Mouse (Mus musculus) macrophage (primary cell): ENCODE data around the gene Kif1b. TPM values are rescaled to one million over a fixed set of nuclear protein-coding genes. Genes with fewer than 3 reads are reported as not detected.

Experiments
- H3K27ac ChIP-seq: fragments of 350-480 bp; formaldehyde crosslinking; 2 replicates; pipeline ENCODE4 v1.9.0; 2021
- H3K36me3 ChIP-seq: fragments of 350-480 bp; formaldehyde crosslinking; 2 replicates; pipeline ENCODE4 v1.9.0; 2021; ENCODE audit errors: inconsistent target
- H3K4me3 ChIP-seq: fragments of 350-480 bp; formaldehyde crosslinking; 2 replicates; pipeline ENCODE4 v1.9.0; 2021; ENCODE audit errors: inconsistent target
- H3K79me2 ChIP-seq: fragments of 350-480 bp; formaldehyde crosslinking; 2 replicates; pipeline ENCODE4 v1.9.0; 2021; ENCODE audit errors: inconsistent target
- WGBS: methylation state at CpG from one replicate; pipeline ENCODE4 v1.1.7; 2026; ENCODE audit warnings: inconsistent platforms; ENCODE audit not compliant: missing documents; 5-methylcytosine and 5-hydroxymethylcytosine counted together
- polyA plus RNA-seq: library from polyadenylated mRNA; stranded (reverse); fragments of 250-400 nt; gene quantifications from 3 replicates; pipeline ENCODE4 v1.2.4, GENCODE M21; 2018; ENCODE audit warnings: inconsistent platforms

Kif1b gene
- polyA plus RNA-seq, 1 experiment from 2014 or later = 26.9 TPM

GRCm38 (mm10) chr4:149202467-149202866 lies 105.0 kb downstream of the Kif1b start:
- no peak overlapping the region for H3K4me3 ChIP-seq
- H3K36me3 ChIP-seq = peaks cover 47% of the 10 kb centered on the region
- no peaks in the 10 kb centered on the region for H3K79me2 ChIP-seq
- no peak overlapping the region for H3K27ac ChIP-seq
- WGBS = 92% methylated on average over 3 of the region's 3 CpGs

- H3K4me3 ChIP-seq = no peak overlapping the region
These were observed 106.4 kb downstream of the Kif1b start for GRCm38 (mm10) chr4:149201110-149201509.

GRCm38 (mm10) chr4:149197180-149197579 lies 110.3 kb downstream of the Kif1b start:
- 80% methylated on average over 1 of the region's 1 CpGs for WGBS
- H3K79me2 ChIP-seq = no peaks in the 10 kb centered on the region
- peaks cover 20% of the 10 kb centered on the region; the same call in 1 of the 2 replicates for H3K36me3 ChIP-seq
- H3K4me3 ChIP-seq = no peak overlapping the region
- no peak overlapping the region for H3K27ac ChIP-seq

More at GRCm38 (mm10) chr4:149201110-149201509, 106.4 kb downstream of the Kif1b start:
- Histone ChIP-seq H3K36me3 (peaks cover 44% of the 10 kb centered on the region), H3K79me2 (no peaks in the 10 kb centered on the region), H3K27ac (no peak overlapping the region)
- 39% methylated on average over 4 of the region's 4 CpGs for WGBS

- WGBS = 93% methylated on average over 7 of the region's 7 CpGs
- Histone ChIP-seq H3K4me3 (no peak overlapping the region), H3K27ac (no peak overlapping the region), H3K79me2 (no peaks in the 10 kb centered on the region), H3K36me3 (peaks cover 32% of the 10 kb centered on the region; the same call in 1 of the 2 replicates)
These were observed 116.4 kb downstream of the Kif1b start for GRCm38 (mm10) chr4:149191103-149191502.

- H3K4me3 ChIP-seq = no peak overlapping the region
- no peaks in the 10 kb centered on the region for H3K79me2 ChIP-seq
- peaks cover 39% of the 10 kb centered on the region; the same call in 1 of the 2 replicates for H3K36me3 ChIP-seq
- no peak overlapping the region for H3K27ac ChIP-seq
- 92% methylated on average over 1 of the region's 2 CpGs for WGBS
These were observed 118.9 kb downstream of the Kif1b start for GRCm38 (mm10) chr4:149188563-149188962.

- 79% methylated on average over 4 of the region's 4 CpGs for WGBS
These were observed 124.7 kb downstream of the Kif1b start for GRCm38 (mm10) chr4:149182755-149183154.

GRCm38 (mm10) chr4:149182192-149182591 lies 125.3 kb downstream of the Kif1b start:
- Histone ChIP-seq H3K36me3 (peaks cover 29% of the 10 kb centered on the region), H3K4me3 (no peak overlapping the region), H3K79me2 (no peaks in the 10 kb centered on the region), H3K27ac (no peak overlapping the region)
- WGBS = 53% methylated on average over 6 of the region's 7 CpGs

More at GRCm38 (mm10) chr4:149182755-149183154, 124.7 kb downstream of the Kif1b start:
- no peak overlapping the region for H3K27ac ChIP-seq
- no peaks in the 10 kb centered on the region for H3K79me2 ChIP-seq
- H3K36me3 ChIP-seq = peaks cover 35% of the 10 kb centered on the region
- H3K4me3 ChIP-seq = no peak overlapping the region

- Histone ChIP-seq H3K36me3 (peaks cover 20% of the 10 kb centered on the region), H3K27ac (no peak overlapping the region), H3K79me2 (no peaks in the 10 kb centered on the region), H3K4me3 (no peak overlapping the region)
- 87% methylated on average over 4 of the region's 4 CpGs for WGBS
These were observed 127.9 kb downstream of the Kif1b start for GRCm38 (mm10) chr4:149179573-149179972.

GRCm38 (mm10) chr4:149179160-149179559 lies 128.3 kb downstream of the Kif1b start:
- Histone ChIP-seq H3K79me2 (no peaks in the 10 kb centered on the region), H3K36me3 (peaks cover 20% of the 10 kb centered on the region), H3K27ac (no peak overlapping the region), H3K4me3 (no peak overlapping the region)
- 30% methylated on average over 7 of the region's 7 CpGs for WGBS

GRCm38 (mm10) chr4:149178328-149178727 lies 129.2 kb downstream of the Kif1b start:
- 89% methylated on average over 4 of the region's 7 CpGs for WGBS
- Histone ChIP-seq H3K27ac (no peak overlapping the region), H3K4me3 (no peak overlapping the region), H3K79me2 (no peaks in the 10 kb centered on the region), H3K36me3 (peaks cover 15% of the 10 kb centered on the region)

GRCm38 (mm10) chr4:149177046-149177445 lies 130.4 kb downstream of the Kif1b start:
- Histone ChIP-seq H3K4me3 (no peak overlapping the region), H3K79me2 (no peaks in the 10 kb centered on the region), H3K36me3 (peaks cover 14% of the 10 kb centered on the region), H3K27ac (no peak overlapping the region)
- WGBS = 93% methylated on average over 5 of the region's 5 CpGs

- no peak overlapping the region for H3K27ac ChIP-seq
- peaks cover 10% of the 10 kb centered on the region for H3K36me3 ChIP-seq
- no peaks in the 10 kb centered on the region for H3K79me2 ChIP-seq
- WGBS = 93% methylated on average over 6 of the region's 6 CpGs
- H3K4me3 ChIP-seq = no peak overlapping the region
These were observed 130.8 kb downstream of the Kif1b start for GRCm38 (mm10) chr4:149176645-149177044.

- WGBS = 5% methylated on average over 6 of the region's 6 CpGs
- no peak overlapping the region for H3K4me3 ChIP-seq
These were observed 133.8 kb downstream of the Kif1b start for GRCm38 (mm10) chr4:149173661-149174060.

GRCm38 (mm10) chr4:149172666-149173065 lies 134.8 kb downstream of the Kif1b start:
- Histone ChIP-seq H3K36me3 (no peaks in the 10 kb centered on the region), H3K4me3 (no peak overlapping the region), H3K79me2 (no peaks in the 10 kb centered on the region), H3K27ac (peak overlapping the region; percentile 83)
- 81% methylated on average over 2 of the region's 2 CpGs for WGBS

More at GRCm38 (mm10) chr4:149173661-149174060, 133.8 kb downstream of the Kif1b start:
- Histone ChIP-seq H3K27ac (peak overlapping the region; percentile 83), H3K36me3 (no peaks in the 10 kb centered on the region), H3K79me2 (no peaks in the 10 kb centered on the region)

GRCm38 (mm10) chr4:149172083-149172482 lies 135.4 kb downstream of the Kif1b start:
- Histone ChIP-seq H3K4me3 (no peak overlapping the region), H3K27ac (peak overlapping the region; percentile 83), H3K36me3 (no peaks in the 10 kb centered on the region), H3K79me2 (no peaks in the 10 kb centered on the region)
- WGBS = 86% methylated on average over 4 of the region's 5 CpGs

- Histone ChIP-seq H3K36me3 (no peaks in the 10 kb centered on the region), H3K4me3 (no peak overlapping the region), H3K27ac (peak overlapping the region; percentile 83), H3K79me2 (no peaks in the 10 kb centered on the region)
- WGBS = 18% methylated on average over 5 of the region's 5 CpGs
These were observed 135.9 kb downstream of the Kif1b start for GRCm38 (mm10) chr4:149171581-149171981.
